Mouse (Mus musculus): ENCODE data around the gene Osbpl10.
A peak's percentile ranks its signal among the peaks of the same experiment; 100 is the strongest.

- TF ChIP-seq CTCF (IDR thresholded peaks at IDR 0.05; ENCODE audit: low read depth): peak; percentile 70
- no peak for TF ChIP-seq EP300 (IDR thresholded peaks at IDR 0.05; ENCODE audit: low read depth)
Measured at GRCm38 (mm10) chr9:114956945-114957344, 21.4 kb upstream of the Osbpl10 start.

Measured in heart, postnatal 0 days (tissue).